Mouse (Mus musculus) myocyte (in vitro differentiated cells): ENCODE measurements around the gene Nampt.

Source experiments
- E2F4 ChIP-seq: IDR thresholded peaks from one replicate; pipeline ENCODE4 v1.6.1; 2011; ENCODE audit warnings: mild to moderate bottlenecking, control low read depth, moderate library complexity; ENCODE audit not compliant: insufficient read depth
- MAX ChIP-seq: IDR thresholded peaks from one replicate; pipeline ENCODE4 v1.6.1; 2011; ENCODE audit warnings: low read depth, mild to moderate bottlenecking, control low read depth
- POLR2A ChIP-seq: IDR thresholded peaks from one replicate; pipeline ENCODE4 v1.6.1; 2011; ENCODE audit warnings: low read depth, mild to moderate bottlenecking, control low read depth, moderate library complexity; ENCODE audit not compliant: insufficient read length

DNA sequence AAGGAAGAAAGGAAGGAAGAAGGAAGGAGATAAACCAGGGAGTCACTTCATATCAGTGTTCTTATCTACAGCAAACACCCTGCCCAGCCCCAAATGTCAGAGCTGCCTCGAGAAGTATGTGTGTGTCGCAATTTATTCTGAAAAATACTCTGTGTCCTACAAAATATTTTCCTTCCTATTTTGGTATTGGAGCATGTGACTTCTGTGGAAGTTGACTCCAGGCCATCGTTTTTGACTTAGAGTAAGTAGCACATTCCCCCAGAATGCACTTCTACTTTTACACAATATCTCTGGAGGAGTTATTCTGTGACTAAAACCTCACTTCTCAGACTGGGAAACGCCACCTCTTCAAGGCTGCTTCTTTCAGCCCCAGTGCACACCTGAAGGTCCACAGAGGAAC is 71.1 kb downstream of the Nampt start:
- TF ChIP-seq POLR2A (no peak), E2F4 (no peak), MAX (no peak)
